Mouse (Mus musculus): ENCODE data around the gene Ppp3ca. TPM values are rescaled to one million over a fixed set of nuclear protein-coding genes. Genes with fewer than 3 reads are reported as not detected.

Gene Ppp3ca
- total RNA-seq, 2 experiments from 2014 or later, result 60.1 to 76.0 TPM

DNA sequence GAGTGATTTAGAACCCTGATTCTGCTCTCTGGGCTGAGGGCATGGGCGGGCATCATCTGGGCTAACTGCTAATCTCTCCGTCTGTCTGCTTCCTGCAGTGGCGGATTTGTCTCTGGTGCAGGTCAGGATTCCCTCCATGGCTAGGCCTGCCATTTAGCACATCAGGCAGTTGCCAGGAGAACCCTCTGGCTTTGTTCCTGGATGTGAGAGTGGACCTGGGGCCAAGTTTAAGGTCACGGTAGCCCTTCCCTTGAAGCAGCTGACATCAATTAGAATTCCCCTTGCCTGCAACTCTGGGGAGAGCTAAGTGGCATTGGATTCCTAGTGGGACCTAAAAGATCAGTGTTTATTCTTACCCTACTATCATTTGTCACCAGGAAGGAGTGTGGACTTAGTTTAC lies 132.7 kb downstream of the Ppp3ca start:
- no peak for ATAC-seq (replicated peaks; ENCODE audit: poor library complexity)

DNA sequence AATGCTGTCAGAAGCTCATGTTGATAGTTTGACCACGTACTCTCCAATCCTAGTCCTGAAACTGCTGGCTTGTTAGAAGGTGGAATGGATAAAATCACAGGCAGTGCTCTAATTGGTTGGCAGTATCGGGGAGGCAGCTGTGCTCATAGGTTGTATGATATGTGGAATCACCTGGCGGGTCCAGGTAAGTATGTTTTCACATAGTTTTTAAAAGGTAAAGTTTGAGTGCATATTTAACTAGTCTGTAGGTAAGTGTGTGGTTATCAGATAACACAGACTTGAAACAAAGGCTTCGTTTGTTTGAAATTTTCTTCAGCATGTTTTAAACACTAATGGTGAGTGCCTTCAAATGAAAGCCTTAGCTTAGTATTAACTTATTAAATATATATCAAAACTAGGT lies 136.0 kb downstream of the Ppp3ca start:
- ATAC-seq (replicated peaks; ENCODE audit: poor library complexity), result no peak

DNA sequence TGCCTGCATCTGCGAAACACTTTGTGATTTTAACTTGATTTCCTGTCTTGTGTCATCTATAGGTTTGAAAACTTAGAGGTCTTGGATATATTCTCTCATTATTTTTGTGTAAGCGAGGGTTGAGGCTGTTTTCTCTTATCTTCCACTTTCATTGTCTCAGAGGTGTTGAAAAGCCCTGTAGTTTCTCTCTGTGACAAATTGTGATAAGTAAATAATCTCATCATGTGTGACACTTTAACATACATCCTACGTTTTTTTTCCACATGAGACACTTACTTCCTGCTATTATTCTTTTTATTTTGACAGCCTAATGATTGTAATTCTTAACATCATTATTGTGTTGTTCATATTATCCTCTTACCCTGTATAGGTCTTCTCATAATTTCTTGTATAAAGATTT lies 140.3 kb downstream of the Ppp3ca start:
- no peak for ATAC-seq (replicated peaks; ENCODE audit: poor library complexity)

DNA sequence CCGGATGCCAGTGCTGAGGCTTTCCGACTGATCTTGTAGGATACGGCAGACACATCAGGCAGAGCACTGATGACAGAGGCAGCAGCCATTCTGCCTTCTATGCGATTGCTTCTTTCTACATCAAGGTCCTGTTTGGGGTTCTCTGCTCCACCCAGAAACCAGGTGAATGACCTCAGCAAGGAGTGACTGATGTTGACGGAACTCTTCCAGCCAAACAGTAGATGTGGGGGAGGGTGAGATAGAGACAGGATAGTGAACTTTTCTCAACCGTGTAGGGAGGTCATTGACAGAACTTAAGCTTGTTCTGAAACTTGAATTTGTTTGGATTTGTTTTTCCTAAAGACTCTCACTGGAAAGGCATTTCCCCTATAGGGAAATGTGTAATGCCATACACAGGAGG lies 142.2 kb downstream of the Ppp3ca start:
- no peak for ATAC-seq (replicated peaks; ENCODE audit: poor library complexity)

- no peak for ATAC-seq (replicated peaks; ENCODE audit: poor library complexity)
Measured at GRCm38 (mm10) chr3:136812791-136813190, 142.9 kb downstream of the Ppp3ca start.

GRCm38 (mm10) chr3:136813886-136814285 lies 144.0 kb downstream of the Ppp3ca start:
- ATAC-seq (replicated peaks; ENCODE audit: poor library complexity), result no peak

GRCm38 (mm10) chr3:136814916-136815315 lies 145.0 kb downstream of the Ppp3ca start:
- no peak for ATAC-seq (replicated peaks; ENCODE audit: poor library complexity)

DNA sequence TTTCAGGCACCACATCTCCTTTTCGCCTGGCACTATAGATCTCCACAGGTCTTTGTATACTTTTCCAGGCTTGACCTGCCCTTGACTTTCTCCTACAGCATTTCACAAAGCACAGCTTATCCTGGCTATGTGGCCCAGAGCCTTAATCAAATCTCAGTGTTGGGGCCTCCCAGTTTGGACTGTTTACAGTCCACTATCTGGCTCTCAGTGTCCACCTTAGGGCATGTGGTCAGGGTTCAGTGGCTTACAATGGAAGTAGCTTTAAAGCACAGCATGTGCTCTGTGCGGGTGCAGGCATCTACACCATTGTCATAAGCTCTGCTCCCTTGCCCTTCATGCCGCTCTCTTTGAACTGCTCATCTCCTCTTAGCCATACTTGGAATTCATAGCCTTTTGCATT lies 146.4 kb downstream of the Ppp3ca start:
- no peak for ATAC-seq (replicated peaks; ENCODE audit: poor library complexity)

- no peak for ATAC-seq (replicated peaks; ENCODE audit: poor library complexity)
Measured at GRCm38 (mm10) chr3:136818997-136819396, 149.1 kb downstream of the Ppp3ca start.

- no peak for ATAC-seq (replicated peaks; ENCODE audit: poor library complexity)
Measured at GRCm38 (mm10) chr3:136821039-136821438, 151.1 kb downstream of the Ppp3ca start.

GRCm38 (mm10) chr3:136821993-136822392 lies 152.1 kb downstream of the Ppp3ca start:
- ATAC-seq (replicated peaks; ENCODE audit: poor library complexity), result peak; percentile 52

- no peak for ATAC-seq (replicated peaks; ENCODE audit: poor library complexity)
Measured at GRCm38 (mm10) chr3:136822431-136822830, 152.5 kb downstream of the Ppp3ca start.

- no peak for ATAC-seq (replicated peaks; ENCODE audit: poor library complexity)
Measured at GRCm38 (mm10) chr3:136828451-136828850, 158.5 kb downstream of the Ppp3ca start.

- ATAC-seq (replicated peaks; ENCODE audit: poor library complexity), result no peak
Measured at GRCm38 (mm10) chr3:136829109-136829508, 159.2 kb downstream of the Ppp3ca start.

DNA sequence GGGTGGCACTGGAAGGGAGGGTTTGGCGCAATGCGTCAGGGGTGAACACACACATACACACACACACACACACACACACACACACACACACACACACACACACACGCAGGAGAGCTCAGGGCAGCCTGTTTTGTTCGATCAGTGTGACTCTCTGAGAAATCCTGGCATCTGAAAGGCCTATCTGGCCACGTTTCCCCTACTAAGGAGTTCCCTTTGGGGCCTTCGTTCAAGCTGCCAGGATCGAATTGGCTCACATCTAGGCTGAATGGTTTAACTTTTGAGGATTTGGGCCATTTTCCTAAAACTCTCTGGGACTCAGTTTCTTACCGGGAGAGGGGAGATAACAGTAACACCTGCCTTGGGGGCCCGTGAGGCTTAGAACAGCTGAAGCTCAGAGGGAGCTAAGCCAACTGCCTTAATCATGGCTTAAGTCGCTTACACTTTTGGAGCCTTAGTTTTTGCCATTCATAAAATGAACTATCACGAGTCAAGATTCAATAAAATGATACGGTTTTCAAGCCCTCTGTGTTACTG lies 160.8 kb downstream of the Ppp3ca start:
- no peak for ATAC-seq (replicated peaks; ENCODE audit: poor library complexity)

- ATAC-seq (replicated peaks; ENCODE audit: poor library complexity), result no peak
Measured at GRCm38 (mm10) chr3:136833003-136833745, 163.2 kb downstream of the Ppp3ca start.

DNA sequence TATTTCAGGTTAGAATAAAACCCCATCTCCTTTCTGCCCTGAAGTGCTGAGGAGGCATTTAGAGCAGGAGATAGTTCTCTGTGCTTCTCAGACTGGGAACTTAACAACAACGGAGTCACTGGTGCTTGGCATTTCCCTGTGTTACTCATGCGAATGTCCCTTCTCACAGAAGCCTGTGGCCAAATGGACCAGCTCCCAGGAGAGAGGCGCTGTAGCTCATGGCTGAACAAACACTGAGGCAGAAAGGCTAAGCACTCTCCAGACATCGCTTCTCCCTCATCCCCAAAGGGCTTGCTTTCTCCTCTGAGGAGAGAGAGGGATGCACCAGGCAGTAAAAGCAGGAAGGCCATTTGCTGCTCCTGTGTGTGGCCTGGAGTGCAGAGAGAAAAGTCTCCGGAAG lies 164.0 kb downstream of the Ppp3ca start:
- ATAC-seq (replicated peaks; ENCODE audit: poor library complexity), result no peak

GRCm38 (mm10) chr3:136835851-136836250 lies 165.9 kb downstream of the Ppp3ca start:
- no peak for ATAC-seq (replicated peaks; ENCODE audit: poor library complexity)

GRCm38 (mm10) chr3:136836319-136837193 lies 166.6 kb downstream of the Ppp3ca start:
- peak; percentile 87 for ATAC-seq (replicated peaks; ENCODE audit: poor library complexity)

DNA sequence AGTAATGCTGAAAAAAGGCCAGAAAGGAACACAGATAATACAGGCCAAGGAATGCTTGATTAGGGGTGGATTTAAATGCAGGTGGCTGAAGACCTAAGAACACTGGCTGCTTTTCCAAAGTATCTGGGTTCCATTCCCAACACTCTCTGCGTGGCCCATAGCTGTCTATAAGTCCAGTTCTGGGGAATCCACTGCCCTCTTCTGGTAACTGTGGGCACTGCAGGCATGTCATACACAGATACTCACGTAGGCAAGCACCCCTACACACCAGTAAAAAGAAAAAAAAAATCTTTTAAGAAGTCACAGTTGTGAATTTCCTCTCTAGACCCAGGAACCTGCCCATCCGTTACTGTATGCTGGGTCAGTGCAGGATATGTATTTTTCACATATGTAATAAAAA lies 167.7 kb downstream of the Ppp3ca start:
- peak; percentile 68 for ATAC-seq (replicated peaks; ENCODE audit: poor library complexity)

DNA sequence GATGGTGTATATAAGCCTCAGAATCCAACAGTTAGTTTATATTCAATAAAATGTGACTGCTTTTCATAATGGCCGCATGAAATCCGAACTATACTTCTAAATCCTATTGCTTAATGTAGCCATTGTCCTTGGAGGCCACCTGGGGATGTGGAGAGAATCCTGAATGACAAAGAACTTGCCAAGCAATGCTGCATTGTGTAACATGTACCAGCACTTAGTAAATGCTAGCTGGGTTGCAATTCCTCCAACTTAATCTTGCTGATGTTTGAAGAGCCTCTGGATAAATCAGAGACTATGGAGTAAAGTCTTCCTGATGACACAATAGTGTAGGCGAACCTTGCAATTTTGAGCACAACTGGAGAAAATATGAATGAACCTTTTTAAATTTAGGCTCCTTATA lies 171.4 kb downstream of the Ppp3ca start:
- ATAC-seq (replicated peaks; ENCODE audit: poor library complexity), result no peak

GRCm38 (mm10) chr3:136842384-136842783 lies 172.5 kb downstream of the Ppp3ca start:
- no peak for ATAC-seq (replicated peaks; ENCODE audit: poor library complexity)

Data from megakaryocyte progenitor cell, adult 5-6 weeks (primary cell).